Mouse (Mus musculus): Measurements from ENCODE around the gene Olfr372. TPM values are rescaled to one million over a fixed set of nuclear protein-coding genes. Genes with fewer than 3 reads are reported as not detected.
"Not testable (repeated sequence)": the region's sequence is repeated elsewhere in the genome, so short reads cannot be mapped to it uniquely, and the experiment has no call there.

Gene Olfr372
- polyA plus RNA-seq, 1 experiment from 2014 or later, result not detected

- peak; percentile 23; the same call in 1 of the 2 replicates for TF ChIP-seq CTCF (IDR thresholded peaks at IDR 0.05; ENCODE audit: low read depth)
- ATAC-seq (replicated peaks; ENCODE audit: low FRiP score, low read depth); H3K4me1 ChIP-seq (replicated peaks; ENCODE audit: insufficient read depth, low read length); H3K9me3 ChIP-seq (replicated peaks; ENCODE audit: low read length); H3K27ac ChIP-seq; H3K4me3 ChIP-seq (replicated peaks; ENCODE audit: low read depth, low read length); DNase-seq (ENCODE audit: low spot score); H3K4me2 ChIP-seq (ENCODE audit: low read length); H3K36me3 ChIP-seq (ENCODE audit: insufficient read depth, low read length); H3K9ac ChIP-seq (ENCODE audit: low read depth, low read length); H3K27me3 ChIP-seq (ENCODE audit: insufficient read depth, low read length): not testable (repeated sequence)
- WGBS, result 81% methylated on average over 3 of the region's 3 CpGs
These were observed 46.6 kb downstream of the Olfr372 start for GRCm38 (mm10) chr8:72087611-72088010.

- not testable (repeated sequence) for H3K27me3 ChIP-seq (ENCODE audit: insufficient read depth, low read length); H3K36me3 ChIP-seq (ENCODE audit: insufficient read depth, low read length); H3K4me3 ChIP-seq (replicated peaks; ENCODE audit: low read depth, low read length); DNase-seq (ENCODE audit: low spot score); H3K4me1 ChIP-seq (replicated peaks; ENCODE audit: insufficient read depth, low read length); H3K4me2 ChIP-seq (ENCODE audit: low read length); ATAC-seq (replicated peaks; ENCODE audit: low FRiP score, low read depth); H3K27ac ChIP-seq; H3K9me3 ChIP-seq (replicated peaks; ENCODE audit: low read length); H3K9ac ChIP-seq (ENCODE audit: low read depth, low read length)
These were observed 55.7 kb downstream of the Olfr372 start for GRCm38 (mm10) chr8:72096721-72097120.

- WGBS, result 57% methylated on average over 6 of the region's 7 CpGs
- not testable (repeated sequence) for H3K9ac ChIP-seq (ENCODE audit: low read depth, low read length); H3K4me1 ChIP-seq (replicated peaks; ENCODE audit: insufficient read depth, low read length); H3K4me2 ChIP-seq (ENCODE audit: low read length); H3K27me3 ChIP-seq (ENCODE audit: insufficient read depth, low read length); ATAC-seq (replicated peaks; ENCODE audit: low FRiP score, low read depth); H3K9me3 ChIP-seq (replicated peaks; ENCODE audit: low read length); H3K27ac ChIP-seq; H3K36me3 ChIP-seq (ENCODE audit: insufficient read depth, low read length); H3K4me3 ChIP-seq (replicated peaks; ENCODE audit: low read depth, low read length)
- peak; percentile 24 for DNase-seq (ENCODE audit: low spot score)
These were observed 58.5 kb downstream of the Olfr372 start for GRCm38 (mm10) chr8:72099377-72100103.

- no peaks in the 10 kb centered on the region for H3K4me1 ChIP-seq (replicated peaks; ENCODE audit: insufficient read depth, low read length)
- 21% methylated on average over 4 of the region's 4 CpGs for WGBS
- DNase-seq (ENCODE audit: low spot score) (no peak), ATAC-seq (replicated peaks; ENCODE audit: low FRiP score, low read depth) (no peak)
- no peaks in the 10 kb centered on the region for H3K36me3 ChIP-seq (ENCODE audit: insufficient read depth, low read length)
- no peak overlapping the region for H3K27ac ChIP-seq
- peak; percentile 37; the same call in 1 of the 2 replicates for TF ChIP-seq CTCF (IDR thresholded peaks at IDR 0.05; ENCODE audit: low read depth)
- no peaks in the 10 kb centered on the region for H3K9me3 ChIP-seq (replicated peaks; ENCODE audit: low read length)
- no peaks in the 10 kb centered on the region for H3K27me3 ChIP-seq (ENCODE audit: insufficient read depth, low read length)
- no peak overlapping the region for H3K4me3 ChIP-seq (replicated peaks; ENCODE audit: low read depth, low read length)
- H3K4me2 ChIP-seq (ENCODE audit: low read length), result no peak overlapping the region
- H3K9ac ChIP-seq (ENCODE audit: low read depth, low read length), result no peak overlapping the region
These were observed 64.1 kb downstream of the Olfr372 start for GRCm38 (mm10) chr8:72105165-72105564.

- Histone ChIP-seq H3K9ac (ENCODE audit: low read depth, low read length) (no peak within 1 kb of the TSS), H3K4me2 (ENCODE audit: low read length) (no peak within 1 kb of the TSS), H3K9me3 (replicated peaks; ENCODE audit: low read length) (no peaks in the 10 kb centered on the region), H3K4me1 (replicated peaks; ENCODE audit: insufficient read depth, low read length) (no peaks in the 10 kb centered on the region), H3K27me3 (ENCODE audit: insufficient read depth, low read length) (no peaks in the 10 kb centered on the region), H3K36me3 (ENCODE audit: insufficient read depth, low read length) (no peaks in the 10 kb centered on the region), H3K27ac (no peak within 1 kb of the TSS), H3K4me3 (replicated peaks; ENCODE audit: low read depth, low read length) (no peak within 1 kb of the TSS)
- no peak for ATAC-seq (replicated peaks; ENCODE audit: low FRiP score, low read depth)
- no peak for DNase-seq (ENCODE audit: low spot score)
- no peak for TF ChIP-seq CTCF (IDR thresholded peaks at IDR 0.05; ENCODE audit: low read depth)
- 87% methylated on average over 3 of the region's 3 CpGs for WGBS
These were observed 65.7 kb downstream of the Olfr372 start, which contains the start of gene Olfr374 for GRCm38 (mm10) chr8:72106740-72107139. Gene Olfr374, plus strand, starts transcription at chr8:72107040.

Other genes starting within 250 kb of the Olfr372 start
- gene Zfp709, start 159.2 kb upstream of the Olfr372 start, polyA plus RNA-seq (2015; fragmentation: Nextera tagmentation; extraction: Ambion mirVana), result 4.8 and 5.4 TPM in 2 replicates
- gene Zfp882, start 132.6 kb upstream of the Olfr372 start, polyA plus RNA-seq (2015; fragmentation: Nextera tagmentation; extraction: Ambion mirVana), result 4.0 and 4.6 TPM in 2 replicates
- 13.6 and 17.3 TPM in 2 replicates for gene Zfp617, start 132.6 kb upstream of the Olfr372 start, polyA plus RNA-seq (2015; fragmentation: Nextera tagmentation; extraction: Ambion mirVana)
- 20.9 and 21.9 TPM in 2 replicates for gene Zfp961, start 90.2 kb upstream of the Olfr372 start, polyA plus RNA-seq (2015; fragmentation: Nextera tagmentation; extraction: Ambion mirVana)
- 1.4 and 1.9 TPM in 2 replicates for gene Cyp4f18, start 31.6 kb upstream of the Olfr372 start, polyA plus RNA-seq (2015; fragmentation: Nextera tagmentation; extraction: Ambion mirVana)
- gene Olfr373, start 42.0 kb downstream of the Olfr372 start, polyA plus RNA-seq (2015; fragmentation: Nextera tagmentation; extraction: Ambion mirVana), result 0.08 TPM in 1 of 2 replicates, not detected in the other
- gene Olfr374, start 65.8 kb downstream of the Olfr372 start, polyA plus RNA-seq (2015; fragmentation: Nextera tagmentation; extraction: Ambion mirVana), result not detected in 2 replicates
- gene Tpm4, start 93.8 kb downstream of the Olfr372 start, polyA plus RNA-seq (2015; fragmentation: Nextera tagmentation; extraction: Ambion mirVana), result 604 and 692 TPM in 2 replicates
- gene Rab8a, start 120.0 kb downstream of the Olfr372 start, polyA plus RNA-seq (2015; fragmentation: Nextera tagmentation; extraction: Ambion mirVana), result 100 and 108 TPM in 2 replicates
- 0.24 TPM in 1 of 2 replicates, not detected in the other for gene Hsh2d, start 148.4 kb downstream of the Olfr372 start, polyA plus RNA-seq (2015; fragmentation: Nextera tagmentation; extraction: Ambion mirVana)
- gene Cib3, start 171.6 kb downstream of the Olfr372 start, polyA plus RNA-seq (2015; fragmentation: Nextera tagmentation; extraction: Ambion mirVana), result not detected in 2 replicates
- not detected in 2 replicates for gene Gm11034, start 172.4 kb downstream of the Olfr372 start, polyA plus RNA-seq (2015; fragmentation: Nextera tagmentation; extraction: Ambion mirVana)
- gene Fam32a, start 178.5 kb downstream of the Olfr372 start, polyA plus RNA-seq (2015; fragmentation: Nextera tagmentation; extraction: Ambion mirVana), result 72.7 and 74.4 TPM in 2 replicates
- 93.0 and 103 TPM in 2 replicates for gene Ap1m1, start 198.8 kb downstream of the Olfr372 start, polyA plus RNA-seq (2015; fragmentation: Nextera tagmentation; extraction: Ambion mirVana)